Mouse (Mus musculus): ENCODE data around the gene Kcnk4. TPM values are rescaled to one million over a fixed set of nuclear protein-coding genes. Genes with fewer than 3 reads are reported as not detected.
A peak's percentile ranks its signal among the peaks of the same experiment; 100 is the strongest.
"Not testable (repeated sequence)": the region's sequence is repeated elsewhere in the genome, so short reads cannot be mapped to it uniquely, and the experiment has no call there.

Gene Kcnk4
- polyA plus RNA-seq, 1 experiment: 0.17 TPM

- DNase-seq: no peak
- TF ChIP-seq POLR2A (IDR thresholded peaks at IDR 0.05; ENCODE audit: borderline replicate concordance, extremely low read depth, low read depth, low read length) (no peak), CTCF (IDR thresholded peaks at IDR 0.05; ENCODE audit: insufficient read depth, low read length) (no peak)
- 85% methylated on average over 19 of the region's 19 CpGs for WGBS
- peaks cover 4% of the 10 kb centered on the region for H3K4me1 ChIP-seq (ENCODE audit: control insufficient read depth, insufficient read depth, low read length)
- no peak overlapping the region for H3K4me3 ChIP-seq (replicated peaks; ENCODE audit: extremely low read depth, low read depth, low read length)
These were observed 22.9 kb downstream of the Kcnk4 start for GRCm38 (mm10) chr19:6911101-6912074.

GRCm38 (mm10) chr19:6910306-6910705 is 24.0 kb downstream of the Kcnk4 start:
- not testable (repeated sequence) for H3K4me1 ChIP-seq (ENCODE audit: control insufficient read depth, insufficient read depth, low read length); DNase-seq
- WGBS: under 1% methylated on average over 29 of the region's 30 CpGs
- peak overlapping the region; percentile 95 for H3K4me3 ChIP-seq (replicated peaks; ENCODE audit: extremely low read depth, low read depth, low read length)

- WGBS: under 1% methylated on average over 65 of the region's 65 CpGs
- DNase-seq: peak; percentile 83
- TF ChIP-seq CTCF (IDR thresholded peaks at IDR 0.05; ENCODE audit: insufficient read depth, low read length) (no peak), POLR2A (IDR thresholded peaks at IDR 0.05; ENCODE audit: borderline replicate concordance, extremely low read depth, low read depth, low read length) (peak; percentile 86)
- H3K4me3 ChIP-seq (replicated peaks; ENCODE audit: extremely low read depth, low read depth, low read length): peak within 1 kb of the TSS; percentile 95
- peaks cover 4% of the 10 kb centered on the region for H3K4me1 ChIP-seq (ENCODE audit: control insufficient read depth, insufficient read depth, low read length)
These were observed 24.6 kb downstream of the Kcnk4 start, which contains the start of the genes Trmt112 and Prdx5 for GRCm38 (mm10) chr19:6909507-6910289. Trmt112 (plus strand) TSS chr19:6909698. Prdx5 (minus strand) TSS chr19:6910106.

GRCm38 (mm10) chr19:6909021-6909420 is 25.3 kb downstream of the Kcnk4 start:
- TF ChIP-seq CTCF (IDR thresholded peaks at IDR 0.05; ENCODE audit: insufficient read depth, low read length) (no peak), POLR2A (IDR thresholded peaks at IDR 0.05; ENCODE audit: borderline replicate concordance, extremely low read depth, low read depth, low read length) (no peak)
- Histone ChIP-seq H3K4me3 (replicated peaks; ENCODE audit: extremely low read depth, low read depth, low read length) (peak overlapping the region; percentile 95), H3K4me1 (ENCODE audit: control insufficient read depth, insufficient read depth, low read length) (peaks cover 4% of the 10 kb centered on the region)
- WGBS: 4% methylated on average over 11 of the region's 11 CpGs
- DNase-seq: no peak

GRCm38 (mm10) chr19:6907811-6908540 is 26.3 kb downstream of the Kcnk4 start:
- Histone ChIP-seq H3K4me3 (replicated peaks; ENCODE audit: extremely low read depth, low read depth, low read length) (peak overlapping the region; percentile 42), H3K4me1 (ENCODE audit: control insufficient read depth, insufficient read depth, low read length) (peaks cover 4% of the 10 kb centered on the region)
- peak; percentile 14 for DNase-seq
- TF ChIP-seq POLR2A (IDR thresholded peaks at IDR 0.05; ENCODE audit: borderline replicate concordance, extremely low read depth, low read depth, low read length) (no peak), CTCF (IDR thresholded peaks at IDR 0.05; ENCODE audit: insufficient read depth, low read length) (no peak)
- WGBS: 73% methylated on average over 7 of the region's 7 CpGs

- no peak for DNase-seq
- WGBS: 93% methylated on average over 8 of the region's 8 CpGs
- Histone ChIP-seq H3K4me3 (replicated peaks; ENCODE audit: extremely low read depth, low read depth, low read length) (no peak overlapping the region), H3K4me1 (ENCODE audit: control insufficient read depth, insufficient read depth, low read length) (peaks cover 4% of the 10 kb centered on the region)
- TF ChIP-seq CTCF (IDR thresholded peaks at IDR 0.05; ENCODE audit: insufficient read depth, low read length) (no peak), POLR2A (IDR thresholded peaks at IDR 0.05; ENCODE audit: borderline replicate concordance, extremely low read depth, low read depth, low read length) (no peak)
These were observed 27.2 kb downstream of the Kcnk4 start for GRCm38 (mm10) chr19:6907094-6907493.

GRCm38 (mm10) chr19:6906199-6906598 is 28.1 kb downstream of the Kcnk4 start:
- peaks cover 4% of the 10 kb centered on the region for H3K4me1 ChIP-seq (ENCODE audit: control insufficient read depth, insufficient read depth, low read length)
- no peak overlapping the region for H3K4me3 ChIP-seq (replicated peaks; ENCODE audit: extremely low read depth, low read depth, low read length)
- DNase-seq: no peak
- TF ChIP-seq POLR2A (IDR thresholded peaks at IDR 0.05; ENCODE audit: borderline replicate concordance, extremely low read depth, low read depth, low read length): no peak
- TF ChIP-seq CTCF (IDR thresholded peaks at IDR 0.05; ENCODE audit: insufficient read depth, low read length): no peak
- 50% methylated on average over 3 of the region's 3 CpGs for WGBS

GRCm38 (mm10) chr19:6905498-6906159 is 28.7 kb downstream of the Kcnk4 start:
- no peak overlapping the region for H3K4me3 ChIP-seq (replicated peaks; ENCODE audit: extremely low read depth, low read depth, low read length)
- no peak for TF ChIP-seq CTCF (IDR thresholded peaks at IDR 0.05; ENCODE audit: insufficient read depth, low read length)
- no peak for TF ChIP-seq POLR2A (IDR thresholded peaks at IDR 0.05; ENCODE audit: borderline replicate concordance, extremely low read depth, low read depth, low read length)
- WGBS: 92% methylated on average over 11 of the region's 11 CpGs
- peaks cover 4% of the 10 kb centered on the region for H3K4me1 ChIP-seq (ENCODE audit: control insufficient read depth, insufficient read depth, low read length)
- DNase-seq: no peak

All from lung, adult 2 months (tissue).